Mouse (Mus musculus) olfactory bulb, adult 2 months (tissue): Measurements from ENCODE around the gene Adat3.

ENCODE experiments used
- CTCF ChIP-seq: fragments of 200-500 bp; IDR thresholded peaks from 2 replicates; pipeline ENCODE4 v1.5.1; 2012; ENCODE audit warnings: low read depth, mild to moderate bottlenecking, low read length, moderate library complexity; ENCODE audit not compliant: insufficient read depth
- POLR2A ChIP-seq: fragments of 200-500 bp; IDR thresholded peaks from 2 replicates; pipeline ENCODE4 v1.6.1; 2012; ENCODE audit warnings: mild to moderate bottlenecking, low read depth, low read length, moderate library complexity; ENCODE audit not compliant: insufficient read depth

DNA sequence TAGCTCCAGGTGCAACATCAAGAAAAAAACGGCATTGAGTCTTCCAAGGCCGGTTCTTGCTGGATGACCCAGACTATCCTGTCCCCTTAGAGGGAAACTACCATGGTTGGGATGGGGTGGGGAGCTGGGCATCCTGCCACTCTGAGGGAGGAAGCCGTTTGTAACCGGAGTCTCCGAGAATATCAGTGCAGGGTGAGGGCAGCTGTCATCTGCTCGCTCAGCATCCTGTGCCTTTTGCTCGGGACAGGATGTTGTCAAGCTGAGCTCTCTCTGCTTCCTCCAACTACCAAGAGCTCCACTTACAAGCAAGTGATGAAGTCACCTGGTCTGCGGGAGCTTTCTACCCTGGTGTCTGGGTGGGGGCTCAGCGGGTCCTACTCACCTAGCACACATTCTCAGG lies 15.5 kb downstream of the Adat3 start:
- TF ChIP-seq CTCF (no peak), POLR2A (no peak)
